Mouse (Mus musculus) c-Kit-positive CD71-negative TER-119-negative erythroid progenitor cells, embryonic 14.5 days (primary cell): ENCODE data around the gene Hs3st1.

ENCODE experiments used
- DNase-seq: peaks from one replicate; pipeline ENCODE4 v3.0.0-alpha.2; 2013; ENCODE audit warnings: low read depth

Gene Hs3st1

DNA sequence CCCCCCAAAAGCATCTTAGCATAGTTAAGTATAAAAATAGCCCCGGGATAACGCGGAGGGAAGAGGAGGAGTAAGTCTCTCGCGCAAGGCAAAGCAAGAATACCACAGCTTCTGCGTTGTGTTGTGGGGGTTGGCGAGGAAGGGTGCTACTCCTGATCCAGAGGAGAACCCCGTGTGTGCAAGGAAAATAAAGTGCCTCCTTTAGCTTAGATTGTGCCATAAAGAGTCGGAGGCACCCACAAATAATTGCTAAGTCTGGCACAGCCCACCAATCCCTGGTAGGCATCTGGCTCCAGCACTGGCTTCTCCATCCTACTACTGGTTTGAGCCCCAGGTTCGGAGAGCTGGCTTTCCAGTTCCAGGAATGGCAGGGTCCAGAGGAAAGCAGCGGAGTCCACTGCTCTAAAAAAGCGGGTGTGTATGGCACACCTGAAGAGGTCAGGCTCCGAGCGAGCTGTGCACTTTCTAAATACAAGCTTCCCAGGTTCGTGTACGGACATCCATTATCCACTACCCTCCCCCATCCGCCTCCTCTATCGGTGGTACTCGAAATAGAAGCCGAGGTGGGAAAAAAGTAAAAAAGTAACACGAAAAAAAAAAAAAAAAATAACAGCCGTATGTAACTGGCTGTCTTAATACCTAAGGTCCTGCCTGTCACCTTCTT, 111.9 kb downstream of the Hs3st1 start:
- DNase-seq: no peak

DNA sequence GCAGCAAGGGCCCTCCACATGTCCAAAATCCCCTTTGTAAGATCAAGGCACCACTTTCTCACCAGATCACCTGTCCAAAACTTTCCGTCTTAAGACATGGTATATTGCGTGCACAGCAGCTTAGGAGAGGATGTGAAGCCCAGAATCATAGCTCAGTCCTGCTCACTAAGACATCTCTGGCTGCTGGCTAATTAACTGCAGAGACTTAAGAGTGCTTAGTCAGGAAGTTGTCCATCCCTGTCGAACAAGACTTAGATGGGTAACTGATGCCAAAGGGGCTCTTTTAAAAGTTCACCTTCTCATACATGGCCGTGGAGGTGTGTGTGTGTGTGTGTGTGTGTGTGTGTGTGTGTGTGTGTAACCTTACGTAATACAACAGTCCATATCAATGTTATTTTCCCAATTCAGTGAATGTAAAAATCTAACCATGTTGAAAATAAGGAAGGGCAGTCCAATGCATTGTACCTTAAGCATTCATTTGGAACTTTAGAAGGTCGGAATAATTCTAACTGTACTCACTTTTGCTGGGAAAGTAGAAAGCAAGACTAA, 113.0 kb downstream of the Hs3st1 start:
- DNase-seq: no peak

DNA sequence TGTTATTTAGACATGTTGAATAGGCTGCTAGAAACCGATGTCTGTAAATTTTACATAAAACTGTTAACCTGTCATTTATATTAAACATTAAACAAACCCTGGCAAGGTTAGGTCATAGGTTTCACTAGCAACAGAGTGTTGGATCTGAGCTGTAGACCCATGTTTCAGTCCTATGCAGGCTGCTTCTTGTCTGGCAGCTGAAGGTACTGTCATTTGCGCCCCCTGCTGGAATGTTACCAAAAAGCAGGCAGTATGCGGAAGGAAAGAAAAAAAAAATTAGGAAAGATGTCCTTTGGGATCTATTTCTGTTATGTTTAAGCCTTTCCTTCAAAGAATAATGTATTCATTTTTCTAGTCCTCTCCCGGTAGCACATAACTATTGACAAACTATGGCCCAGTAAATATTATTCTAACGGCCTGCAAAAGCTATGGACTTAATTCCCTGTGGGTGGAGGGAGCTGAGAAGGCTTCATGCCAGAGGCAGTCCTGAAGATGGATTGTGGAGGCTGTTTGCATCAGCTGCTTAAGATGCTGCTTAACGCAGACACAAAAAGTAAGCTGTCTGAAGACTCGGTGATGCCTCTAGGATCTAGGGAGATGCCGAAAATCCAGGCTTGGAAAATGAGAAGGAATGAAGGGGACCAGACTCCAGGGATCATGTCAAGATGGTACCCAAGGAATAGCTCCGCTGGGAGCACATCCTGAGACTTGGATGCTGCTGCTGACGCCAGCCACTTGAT, 115.7 kb downstream of the Hs3st1 start:
- DNase-seq: no peak

DNA sequence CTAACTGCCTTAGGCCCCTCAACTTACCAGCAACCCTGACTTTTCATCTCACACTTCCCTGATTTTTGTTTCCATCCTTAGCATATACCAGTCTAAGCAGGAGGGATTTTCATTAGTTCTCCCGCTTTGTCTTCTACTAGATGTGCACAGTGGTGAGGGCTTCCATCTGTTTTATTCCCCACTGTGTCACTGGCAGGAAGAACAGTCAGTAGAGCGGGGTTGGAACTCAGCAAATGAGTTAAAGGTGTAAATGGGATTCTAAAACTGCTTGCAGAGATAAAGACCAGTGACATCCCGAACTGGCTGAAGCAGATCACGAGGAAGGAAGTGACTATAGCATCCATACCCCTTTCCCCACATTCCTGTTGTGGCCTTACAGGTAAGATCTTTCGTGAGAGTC, 116.3 kb downstream of the Hs3st1 start:
- DNase-seq: no peak

DNA sequence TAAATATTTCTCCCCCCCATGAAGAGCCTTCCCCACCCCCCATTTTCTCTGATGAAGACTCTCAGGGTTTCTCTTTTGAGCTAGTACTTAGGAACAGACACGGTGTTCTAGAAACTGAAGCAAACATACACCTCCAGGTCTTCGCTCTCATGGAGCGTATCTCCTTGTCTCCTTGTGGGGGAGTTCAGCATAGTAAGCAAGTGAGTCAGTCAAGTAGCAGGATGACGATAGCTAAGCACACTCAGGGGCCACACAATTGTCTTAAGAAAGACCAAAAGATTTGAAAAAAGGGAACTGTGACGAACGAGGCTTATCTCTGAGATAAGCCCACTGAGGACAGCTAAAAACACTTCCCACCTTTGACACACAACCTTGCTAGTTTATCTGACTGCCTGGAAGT, 117.4 kb downstream of the Hs3st1 start:
- no peak for DNase-seq

DNA sequence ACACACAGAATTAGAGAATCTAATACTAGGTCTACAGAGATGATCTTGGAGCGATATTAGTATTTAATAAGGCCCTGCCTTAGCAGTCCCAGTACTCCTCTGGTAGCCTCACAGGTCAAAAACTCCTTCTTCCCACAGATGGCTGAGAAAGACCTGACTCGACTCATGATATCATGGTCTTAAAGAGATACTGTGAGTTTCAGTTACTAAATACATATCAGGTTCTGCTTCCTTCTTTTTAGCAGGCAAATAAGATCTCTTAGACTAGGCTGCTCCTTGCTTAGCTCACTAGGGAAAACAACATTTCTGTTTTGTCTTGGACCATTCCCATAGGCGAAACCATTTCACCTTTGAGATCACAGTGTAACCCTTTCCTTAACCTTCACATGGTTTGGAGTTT, 119.2 kb downstream of the Hs3st1 start:
- no peak for DNase-seq

DNA sequence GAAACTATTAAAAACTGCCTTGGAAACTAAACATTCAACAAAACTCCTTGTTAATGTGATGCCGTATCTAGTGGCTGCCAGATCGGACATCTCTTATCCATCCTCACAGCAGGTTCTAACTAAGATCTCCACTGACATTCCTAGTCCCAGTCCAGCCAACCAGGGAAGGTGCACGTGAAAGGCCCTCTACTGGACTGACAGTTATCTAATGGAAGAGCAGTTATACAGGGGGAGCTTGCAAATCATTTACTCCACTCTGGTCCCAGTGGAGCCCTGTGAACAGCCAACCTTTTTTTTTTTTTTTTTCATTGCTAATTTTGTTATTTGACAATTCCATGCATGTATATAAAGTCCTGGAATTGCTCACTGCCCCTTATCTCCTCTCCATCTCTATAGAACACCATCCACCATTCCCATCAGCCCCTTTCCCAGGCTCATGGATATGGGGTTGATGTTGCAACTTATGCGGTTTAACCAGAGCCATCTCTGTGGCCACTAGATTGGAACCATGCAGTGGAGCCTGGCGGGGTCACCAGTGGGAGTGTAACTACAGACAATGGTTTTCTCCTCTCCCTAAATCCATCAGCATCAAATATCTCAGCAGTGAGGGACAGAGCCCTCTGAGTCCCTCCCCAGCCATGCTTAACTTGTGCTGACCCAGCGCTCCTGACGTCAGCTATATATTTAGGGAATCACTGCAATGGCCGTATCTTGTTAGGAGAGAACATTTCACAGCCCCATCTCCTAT, 120.8 kb downstream of the Hs3st1 start:
- no peak for DNase-seq

DNA sequence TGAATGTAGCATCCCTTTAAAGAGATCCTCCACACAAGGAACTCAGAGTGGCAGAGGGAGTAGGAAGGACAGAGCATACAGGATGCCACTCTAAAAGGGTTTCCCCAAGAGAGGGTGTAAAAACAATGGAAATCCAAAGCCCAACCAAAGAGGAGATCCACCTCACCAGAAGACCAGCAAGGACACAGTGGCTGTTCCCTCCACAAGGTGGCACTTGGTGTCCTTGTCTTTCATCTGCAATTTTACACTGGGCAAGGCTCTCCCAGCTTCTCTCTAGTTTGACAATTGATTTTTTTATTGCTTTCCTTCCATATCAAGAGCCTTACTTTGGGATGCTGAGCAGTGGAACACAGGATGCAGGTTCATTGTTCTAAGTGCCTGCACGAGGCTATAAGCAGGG, 122.1 kb downstream of the Hs3st1 start:
- no peak for DNase-seq

DNA sequence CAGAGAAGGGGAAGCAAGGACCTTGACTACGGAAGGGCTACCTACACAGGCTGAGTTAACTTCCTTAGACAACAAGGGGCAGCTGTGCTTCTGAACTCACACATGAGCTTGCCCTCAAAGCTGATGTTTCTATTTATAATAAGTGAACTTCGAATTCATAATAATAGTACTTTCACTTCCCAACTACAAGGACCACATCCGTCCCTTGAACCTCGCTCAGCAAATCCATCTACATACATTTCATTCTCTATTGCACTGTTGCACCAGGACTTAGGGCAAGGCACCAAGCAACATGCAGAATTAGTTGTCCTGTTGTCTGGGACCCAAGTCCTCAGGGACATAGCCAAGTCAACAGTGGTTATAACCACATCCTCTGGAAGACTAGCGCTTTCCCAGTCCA, 124.4 kb downstream of the Hs3st1 start:
- no peak for DNase-seq

DNA sequence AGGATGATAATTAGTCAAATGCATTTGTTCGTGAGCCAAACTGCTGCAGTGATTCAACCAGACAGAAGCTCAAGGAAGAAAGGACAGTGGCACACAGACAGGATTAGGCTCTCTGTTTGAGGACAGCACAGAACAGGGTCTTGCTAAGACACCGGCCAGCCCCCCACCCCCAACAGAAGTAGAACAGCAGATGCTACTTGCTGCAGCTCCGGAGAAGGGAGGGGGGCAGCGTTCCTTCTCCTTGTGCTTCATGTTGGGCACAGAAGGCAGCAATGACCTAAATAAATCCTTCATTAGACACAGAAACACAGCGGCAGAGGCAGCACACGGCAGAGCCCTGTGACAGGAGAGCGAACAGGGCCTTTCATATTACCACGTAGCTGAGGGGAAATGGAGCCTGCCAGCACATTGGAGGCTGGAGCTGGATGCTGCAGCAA, 130.2 kb downstream of the Hs3st1 start:
- DNase-seq: no peak

DNA sequence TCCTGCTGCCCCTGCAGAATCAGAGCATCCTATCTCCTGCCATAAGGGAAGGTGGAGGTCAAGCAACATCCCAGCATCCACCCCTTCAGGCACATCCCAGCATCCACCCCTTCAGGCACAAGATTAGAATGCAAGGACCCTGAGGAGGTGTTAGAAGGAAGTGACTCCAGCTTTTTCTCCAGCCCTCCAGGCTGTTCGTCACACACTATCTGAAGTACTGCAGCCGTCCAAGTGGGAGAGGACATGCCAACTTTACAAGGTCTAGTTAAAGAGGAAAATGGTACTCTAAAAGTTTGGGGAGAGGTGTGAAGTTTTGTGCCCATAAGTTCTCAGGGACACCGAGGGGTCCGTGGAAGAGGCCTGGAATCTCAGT, 131.1 kb downstream of the Hs3st1 start:
- DNase-seq: no peak

DNA sequence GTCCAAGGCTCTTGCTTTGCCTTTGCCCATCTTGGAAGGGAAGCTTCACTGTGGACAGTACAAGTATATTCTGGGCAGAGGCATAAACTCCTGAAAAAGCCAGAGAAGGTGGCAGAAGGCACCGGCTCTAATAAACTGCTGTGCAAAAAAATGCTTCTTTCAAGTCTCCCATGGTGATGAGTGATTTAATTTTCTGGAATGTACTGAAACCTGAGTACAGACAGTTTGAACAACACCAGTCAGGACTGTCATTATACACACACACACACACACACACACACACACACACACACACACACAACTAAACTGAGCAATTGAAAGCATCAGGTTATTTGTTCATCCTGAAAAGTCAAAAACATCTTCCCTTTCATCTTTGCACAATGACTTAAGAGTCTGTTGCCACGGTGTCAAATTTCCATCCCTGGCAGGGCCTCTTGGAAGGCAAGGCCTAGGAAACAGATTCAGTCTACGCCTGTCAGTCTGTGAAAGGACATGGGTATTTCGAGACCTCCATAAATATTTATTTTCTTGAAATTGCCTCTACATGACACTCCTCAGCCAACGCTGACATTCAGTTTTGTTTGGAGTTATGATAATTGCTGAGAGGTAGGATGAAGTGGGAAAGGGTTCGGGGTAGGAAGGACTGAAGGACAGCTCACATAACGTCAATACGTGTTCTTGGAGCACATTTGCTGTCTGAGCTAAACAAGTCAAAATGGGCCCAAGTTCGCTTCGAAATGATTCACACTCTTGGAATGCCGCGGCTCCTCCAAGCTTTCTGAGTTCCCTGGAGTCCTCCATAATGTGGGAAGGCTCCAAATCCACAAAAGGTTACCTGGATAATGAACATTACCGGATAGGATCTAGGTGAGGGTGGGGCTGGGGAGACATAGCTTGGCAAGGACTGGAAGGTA, 131.7 kb downstream of the Hs3st1 start:
- DNase-seq: no peak

DNA sequence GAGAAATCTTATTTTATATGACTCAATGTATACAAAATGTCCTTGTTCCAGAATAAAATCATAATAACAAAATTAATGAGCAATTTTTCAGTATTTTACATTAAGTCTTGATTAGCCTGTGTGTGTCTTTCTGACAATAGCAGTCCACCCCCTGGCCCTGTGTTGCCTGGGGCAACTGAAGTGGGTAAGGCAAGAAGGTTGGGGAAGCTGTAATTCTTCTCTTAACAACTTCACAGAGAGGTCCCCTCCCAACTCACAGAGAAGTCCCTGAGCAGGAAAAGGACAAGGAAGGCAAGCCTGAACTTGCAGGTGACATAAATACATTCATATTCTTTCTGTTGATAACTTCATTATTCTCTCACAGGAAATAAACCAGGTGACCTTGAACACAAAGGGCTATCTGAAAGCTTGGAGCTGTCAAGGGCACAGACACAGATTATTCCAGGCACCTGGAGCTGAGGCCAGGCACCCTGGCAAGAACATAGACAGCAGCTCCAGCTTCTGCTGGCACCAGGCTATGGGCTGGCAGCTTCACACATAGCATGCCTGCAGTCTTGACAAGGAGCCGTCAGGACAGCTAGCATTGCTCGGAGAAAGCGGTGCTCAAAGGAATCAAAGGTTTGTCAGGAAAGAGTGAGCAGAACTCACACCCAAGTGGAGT, 134.9 kb downstream of the Hs3st1 start:
- no peak for DNase-seq

DNA sequence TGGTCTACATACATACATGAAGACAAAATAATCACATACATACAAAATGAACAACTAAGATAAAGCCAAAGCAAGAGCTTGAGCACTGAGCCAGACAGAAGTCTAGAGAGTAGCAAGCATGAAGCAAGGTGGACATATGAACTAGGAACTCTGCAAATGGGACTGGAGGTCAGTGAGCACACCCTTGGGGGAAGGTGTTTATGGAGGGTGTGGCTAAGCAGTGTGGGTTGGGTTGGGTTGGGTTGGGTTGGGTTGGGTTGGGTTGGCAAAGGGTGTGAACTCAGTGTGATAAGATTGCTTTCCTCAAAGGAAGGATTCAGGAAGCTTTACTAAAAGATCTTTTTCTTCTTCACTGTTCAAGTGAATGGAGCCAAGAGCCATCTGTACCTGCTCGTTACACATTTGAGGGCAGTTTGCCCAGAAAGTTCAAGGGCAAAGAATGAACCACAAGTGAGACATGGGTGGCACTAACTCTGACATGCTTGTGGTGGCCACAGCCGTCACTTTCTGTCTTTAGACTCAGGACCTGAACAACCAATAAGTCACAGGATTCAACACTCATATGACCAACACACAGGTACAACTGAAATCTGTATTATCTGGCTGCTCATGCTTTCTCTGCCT, 137.8 kb downstream of the Hs3st1 start:
- DNase-seq: no peak

DNA sequence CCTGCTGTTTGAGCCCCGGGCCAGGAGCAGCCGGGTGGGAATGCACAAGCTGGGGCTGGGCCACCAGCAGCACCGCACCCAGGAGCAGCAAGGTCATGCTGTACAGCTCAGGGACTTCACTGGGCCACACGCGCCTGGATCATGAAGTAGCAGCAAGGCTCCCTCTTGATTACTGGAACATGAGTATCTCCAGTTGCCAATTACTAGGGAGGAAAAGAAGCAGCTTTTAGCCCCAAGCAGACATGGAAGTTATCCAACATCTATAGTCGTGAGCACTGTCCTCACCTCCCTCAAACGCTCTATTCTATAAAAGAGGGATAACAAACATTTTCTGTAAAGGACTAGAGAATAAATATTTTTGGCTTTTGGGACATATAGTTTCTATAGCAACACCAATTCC, 140.1 kb downstream of the Hs3st1 start:
- no peak for DNase-seq

DNA sequence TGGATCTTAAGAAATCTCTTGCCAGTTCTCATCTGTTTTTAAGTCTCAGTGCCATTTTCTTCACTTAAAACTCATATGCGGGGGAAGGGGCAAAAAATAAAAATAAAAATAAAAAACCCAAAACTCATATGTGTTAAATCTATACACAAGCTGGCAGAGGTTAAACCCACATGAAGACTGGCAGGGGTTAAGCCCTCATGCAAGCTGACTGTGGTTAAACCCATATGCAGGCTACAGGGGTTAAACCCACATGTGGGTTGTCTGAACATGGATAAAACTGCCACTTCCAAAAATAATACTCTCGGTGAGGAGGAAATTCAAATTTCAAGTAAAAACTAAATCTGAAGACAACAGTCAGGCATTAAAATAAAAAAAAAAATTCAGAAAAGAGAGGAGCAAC, 141.7 kb downstream of the Hs3st1 start:
- DNase-seq: no peak

DNA sequence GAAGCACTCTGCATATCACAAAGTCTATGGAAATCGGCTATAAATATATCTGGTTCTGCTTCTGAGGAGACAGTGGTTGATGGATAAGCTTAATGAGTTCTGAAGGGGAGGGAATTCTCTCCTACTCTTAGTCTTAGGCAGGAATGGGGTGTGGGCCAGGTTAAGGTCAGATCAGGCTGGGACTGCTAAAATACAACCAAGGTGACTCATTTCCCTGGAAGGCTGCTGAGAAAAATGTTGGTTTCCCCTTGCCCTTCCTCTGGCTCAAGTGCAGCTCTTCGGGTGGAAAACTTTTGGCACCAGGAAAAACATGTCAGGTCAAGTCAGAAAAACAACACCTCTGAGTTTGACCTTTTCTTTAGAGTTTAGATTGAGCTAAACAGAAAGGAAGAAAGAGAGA, 143.0 kb downstream of the Hs3st1 start:
- no peak for DNase-seq

DNA sequence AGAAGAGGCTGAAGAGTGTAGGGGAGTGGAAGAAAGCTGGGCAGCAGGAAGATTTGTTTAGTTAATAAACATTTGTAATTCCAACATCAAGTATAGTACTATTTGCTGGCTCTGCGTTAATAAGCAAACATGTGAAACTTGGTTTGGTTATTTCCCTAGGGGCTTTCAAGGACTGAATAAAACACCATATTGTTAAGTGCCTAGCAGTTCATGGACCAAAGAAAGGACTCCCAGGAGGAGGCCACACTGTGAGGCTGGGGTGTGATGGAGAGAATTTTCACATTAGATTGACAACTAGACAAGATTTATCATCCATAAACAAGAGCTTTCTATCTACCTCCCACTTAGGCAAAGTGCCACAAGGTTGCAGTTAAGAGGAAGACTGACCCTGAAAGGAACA, 147.0 kb downstream of the Hs3st1 start:
- no peak for DNase-seq

DNA sequence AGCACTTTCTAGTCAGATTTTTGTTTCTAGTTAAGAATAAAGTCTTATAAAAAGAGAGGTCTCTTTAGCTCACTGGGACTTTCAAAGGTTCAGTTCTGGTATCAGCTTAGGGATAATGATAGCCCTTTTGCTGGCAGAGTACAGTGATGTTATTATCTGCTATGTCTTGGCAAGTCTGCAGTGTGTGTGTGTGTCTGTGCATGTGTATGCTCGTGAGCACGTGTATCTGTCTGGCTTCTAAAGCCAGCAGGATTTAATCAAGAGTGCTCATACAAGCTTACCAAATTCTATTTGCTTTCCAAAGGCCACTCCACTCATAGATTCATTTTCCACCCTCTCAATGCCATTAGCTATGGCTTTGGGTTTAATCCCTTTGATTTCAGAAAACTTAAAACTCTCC, 160.5 kb downstream of the Hs3st1 start:
- DNase-seq: no peak
